Mouse (Mus musculus) bone marrow, adult 2 months (tissue): ENCODE results near the gene Alpl.

Experiments used
- CTCF ChIP-seq: fragments of 200-500 bp; IDR thresholded peaks from 2 replicates; pipeline ENCODE4 v1.5.1; 2011; ENCODE audit warnings: low read length, control low read depth; ENCODE audit not compliant: control insufficient read depth, insufficient read depth
- POLR2A ChIP-seq: fragments of 200-500 bp; IDR thresholded peaks from 2 replicates; pipeline ENCODE4 v1.6.1; 2011; ENCODE audit warnings: low read depth, mild to moderate bottlenecking, control low read depth, low read length, borderline replicate concordance; ENCODE audit not compliant: control insufficient read depth

DNA sequence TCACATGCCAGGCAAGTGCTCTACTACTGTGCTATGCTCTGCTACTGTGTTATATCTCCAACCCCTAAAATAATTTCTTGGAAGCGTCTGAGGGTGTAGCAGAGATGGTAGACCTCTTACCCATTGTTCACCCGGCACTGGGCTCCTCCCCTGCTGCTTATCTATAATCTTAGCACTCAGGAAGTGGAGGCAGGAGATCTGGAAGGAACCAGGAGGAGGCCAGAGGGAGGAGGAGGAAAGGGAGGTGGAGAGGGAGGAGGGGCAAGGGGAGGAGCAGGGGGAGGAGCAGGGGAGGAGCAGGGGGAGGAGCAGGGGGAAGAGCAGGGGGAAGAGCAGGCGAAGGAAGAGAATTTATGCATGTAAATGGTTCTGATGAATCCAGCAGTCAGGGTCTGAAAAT lies 24.5 kb upstream of the Alpl start:
- TF ChIP-seq CTCF, result no peak
- no peak for TF ChIP-seq POLR2A
